Mouse (Mus musculus): ENCODE measurements around the gene Pdcd11.

DNA sequence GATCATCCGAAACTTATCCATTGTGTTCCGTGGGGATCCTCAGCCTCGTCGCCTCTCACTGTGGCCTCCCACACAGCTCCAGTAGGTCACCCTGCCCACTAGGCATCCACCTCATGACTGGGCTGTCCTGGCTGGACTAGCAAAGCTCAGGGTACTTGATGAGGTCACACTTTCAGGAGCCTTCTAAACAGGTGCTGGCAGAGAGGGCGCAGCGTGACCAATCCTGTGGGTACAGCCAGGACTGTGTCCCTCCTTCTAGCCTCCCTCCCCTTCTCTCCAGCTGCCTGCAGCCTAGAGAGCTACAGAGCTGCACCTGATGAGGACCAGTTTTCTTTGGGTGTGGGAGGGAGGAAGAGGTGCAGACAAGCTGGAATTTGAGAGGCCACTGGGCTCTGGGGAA, 53.6 kb downstream of the Pdcd11 start, which contains the start of gene Calhm1:
- TF ChIP-seq CTCF (IDR thresholded peaks at IDR 0.05; ENCODE audit: low read depth) (no peak), EP300 (IDR thresholded peaks at IDR 0.05; ENCODE audit: low read depth) (no peak)

All from liver, postnatal 0 days (tissue).